Mouse (Mus musculus) thymus, adult 2 months (tissue): Measurements from ENCODE around the gene Tmem29. TPM values are rescaled to one million over a fixed set of nuclear protein-coding genes. Genes with fewer than 3 reads are reported as not detected.
A peak's percentile ranks its signal among the peaks of the same experiment; 100 is the strongest.
"Not testable (repeated sequence)": the region's sequence is repeated elsewhere in the genome, so short reads cannot be mapped to it uniquely, and the experiment has no call there.

Source experiments
- DNase-seq: peaks from one replicate; pipeline ENCODE4 v3.0.0; 2021
- H3K27ac ChIP-seq: fragments of 200-500 bp; 2 replicates; pipeline ENCODE4 v1.5.1; 2012; ENCODE audit warnings: low read length, control low read depth; ENCODE audit not compliant: control insufficient read depth, insufficient read depth
- H3K27me3 ChIP-seq: fragments of 200-500 bp; 2 replicates; pipeline ENCODE4 v1.6.1; 2012; ENCODE audit warnings: mild to moderate bottlenecking, low read length, moderate library complexity, mixed read lengths; ENCODE audit not compliant: control insufficient read depth, insufficient read depth
- H3K36me3 ChIP-seq: fragments of 200-500 bp; 2 replicates; pipeline ENCODE4 v1.6.1; 2012; ENCODE audit warnings: mild to moderate bottlenecking, low read length, moderate library complexity; ENCODE audit not compliant: control insufficient read depth, insufficient read depth
- H3K4me1 ChIP-seq: fragments of 200-500 bp; replicated peaks from 2 replicates; pipeline ENCODE4 v1.6.1; 2012; ENCODE audit warnings: low read length; ENCODE audit not compliant: control insufficient read depth, insufficient read depth
- H3K4me3 ChIP-seq: fragments of 200-500 bp; 2 replicates; pipeline ENCODE4 v1.5.1; 2012; ENCODE audit warnings: mild to moderate bottlenecking, low read length, control low read depth, moderate library complexity; ENCODE audit not compliant: control insufficient read depth, insufficient read depth
- CTCF ChIP-seq: fragments of 200-500 bp; IDR thresholded peaks from 2 replicates; pipeline ENCODE4 v1.5.1; 2012; ENCODE audit warnings: mild to moderate bottlenecking, control low read depth, low read length, moderate library complexity, borderline replicate concordance; ENCODE audit not compliant: control insufficient read depth, poor library complexity, insufficient read depth; ENCODE audit errors: extremely low read depth
- POLR2A ChIP-seq: fragments of 200-500 bp; IDR thresholded peaks from 2 replicates; pipeline ENCODE4 v1.6.1; 2012; ENCODE audit warnings: mild to moderate bottlenecking, low read length, control low read depth, moderate library complexity; ENCODE audit not compliant: control insufficient read depth, poor library complexity, insufficient read depth; ENCODE audit errors: extremely low read depth
- WGBS: fragments of 180-500 bp; shearing (Covaris S2); methylation state at CpG from one replicate; pipeline ENCODE4 v1.1.7; 2018; 5-methylcytosine and 5-hydroxymethylcytosine counted together
- polyA plus RNA-seq: library from polyadenylated mRNA; depleted of rRNA; stranded (reverse); fragments of >200 nt; gene quantifications from 2 replicates; pipeline ENCODE4 v1.2.3, GENCODE M21; 2012; rRNA removed

Tmem29 gene
- polyA plus RNA-seq = 3.0 and 4.2 TPM in 2 replicates

- peak; percentile 81 for DNase-seq
- under 1% methylated on average over 30 of the region's 30 CpGs for WGBS
- no peaks in the 10 kb centered on the region for H3K27me3 ChIP-seq
- H3K36me3 ChIP-seq = no peaks in the 10 kb centered on the region
- H3K27ac ChIP-seq = peak within 1 kb of the TSS; percentile 92
- H3K4me3 ChIP-seq = peak within 1 kb of the TSS; percentile 89
- 0 out of 2 replicates have a peak, but pooled peaks cover 3% of the 10 kb centered on the region for H3K4me1 ChIP-seq
- 0 out of 2 replicates have a peak, but pooled peaks have one; percentile 25 for TF ChIP-seq CTCF
- no peak for TF ChIP-seq POLR2A
Measured at GRCm38 (mm10) chrX:150458766-150459350, at the start of gene Tmem29. TSS of gene Tmem29 (minus strand) at chrX:150459154.

DNA sequence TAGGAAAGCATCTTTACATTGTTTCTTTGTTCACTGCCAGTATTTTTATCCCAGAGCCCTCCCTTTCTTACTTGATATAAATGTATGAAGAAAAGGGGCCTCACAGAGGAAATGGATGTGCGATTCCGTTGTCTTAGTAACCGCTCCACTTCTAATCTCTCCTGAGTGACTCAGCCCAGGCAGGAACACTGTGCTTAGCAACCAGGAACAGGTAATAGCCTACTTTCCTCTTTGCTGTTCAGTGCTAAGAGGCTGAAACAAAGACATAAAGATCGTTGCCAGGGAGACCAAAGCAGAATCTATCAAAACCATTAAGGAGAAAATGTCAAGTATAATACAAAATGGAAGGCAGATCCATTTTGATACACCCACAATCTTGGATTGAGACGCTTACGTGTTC, 49.7 kb upstream of the Tmem29 start:
- DNase-seq = no peak
- 91% methylated on average over 6 of the region's 6 CpGs for WGBS
- TF ChIP-seq POLR2A (no peak), CTCF (no peak)
- Histone ChIP-seq H3K27ac (no peak overlapping the region), H3K36me3 (no peaks in the 10 kb centered on the region), H3K27me3 (no peaks in the 10 kb centered on the region), H3K4me3 (no peak overlapping the region), H3K4me1 (0 out of 2 replicates have a peak, but pooled peaks cover 2% of the 10 kb centered on the region)

- H3K4me3 ChIP-seq, H3K4me1 ChIP-seq, H3K27ac ChIP-seq, H3K27me3 ChIP-seq, DNase-seq, H3K36me3 ChIP-seq: not testable (repeated sequence)
- WGBS = 100% methylated on average over 1 of the region's 10 CpGs
Measured at GRCm38 (mm10) chrX:150487811-150488210, 28.9 kb upstream of the Tmem29 start.

GRCm38 (mm10) chrX:150486314-150487030, 27.5 kb upstream of the Tmem29 start:
- peak overlapping the region; percentile 28 for H3K4me3 ChIP-seq
- H3K36me3 ChIP-seq, H3K4me1 ChIP-seq, H3K27ac ChIP-seq, DNase-seq, H3K27me3 ChIP-seq: not testable (repeated sequence)
- WGBS = 30% methylated on average over 11 of the region's 22 CpGs

GRCm38 (mm10) chrX:150477854-150478780, 19.2 kb upstream of the Tmem29 start:
- WGBS = under 1% methylated on average over 34 of the region's 34 CpGs
- Histone ChIP-seq H3K27ac (peak overlapping the region; percentile 91), H3K36me3 (no peaks in the 10 kb centered on the region), H3K27me3 (no peaks in the 10 kb centered on the region), H3K4me1 (no peaks in the 10 kb centered on the region), H3K4me3 (peak overlapping the region; percentile 85)
- TF ChIP-seq POLR2A = no peak
- TF ChIP-seq CTCF = peak; percentile 42; the same call in 1 of the 2 replicates
- DNase-seq = peak; percentile 73

- TF ChIP-seq POLR2A = no peak
- no peak for TF ChIP-seq CTCF
- WGBS = 96% methylated on average over 1 of the region's 1 CpGs
Measured at GRCm38 (mm10) chrX:150471416-150471815, 12.5 kb upstream of the Tmem29 start.

More at GRCm38 (mm10) chrX:150471416-150471815, 12.5 kb upstream of the Tmem29 start:
- no peak for DNase-seq
- no peak overlapping the region for H3K27ac ChIP-seq
- H3K4me1 ChIP-seq = no peaks in the 10 kb centered on the region
- H3K4me3 ChIP-seq = no peak overlapping the region
- H3K36me3 ChIP-seq = no peaks in the 10 kb centered on the region
- H3K27me3 ChIP-seq = no peaks in the 10 kb centered on the region
